Mouse (Mus musculus) kidney, adult 11 months (tissue): ENCODE data around the gene Car7.
"Not testable (repeated sequence)": the region's sequence is repeated elsewhere in the genome, so short reads cannot be mapped to it uniquely, and the experiment has no call there.

Experiments used
- DNase-seq: peaks from one replicate; pipeline ENCODE4 v3.0.0; 2022

The Car7 gene

GRCm38 (mm10) chr8:104570436-104571343 lies 36.2 kb downstream of the Car7 start:
- peak; percentile 73 for DNase-seq

DNA sequence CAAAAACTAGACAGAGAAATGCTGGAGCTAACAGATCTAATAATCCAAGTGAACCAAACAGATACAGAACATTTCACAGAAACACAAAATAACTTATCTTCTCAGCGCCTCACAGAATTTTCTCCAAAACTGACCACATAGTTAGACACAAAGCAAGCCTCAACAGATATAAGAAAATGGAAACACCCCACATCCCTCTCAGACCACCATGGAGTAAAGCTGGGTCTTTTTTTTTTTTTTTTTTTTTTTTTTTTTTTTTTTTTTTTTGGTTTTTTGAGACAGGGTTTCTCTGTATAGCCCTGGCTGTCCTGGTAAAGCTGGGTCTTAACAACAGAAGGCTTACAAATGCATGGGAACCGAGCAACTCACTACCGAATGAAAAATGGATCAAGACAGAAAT lies 42.3 kb downstream of the Car7 start:
- DNase-seq: no peak

GRCm38 (mm10) chr8:104577606-104578005 lies 43.1 kb downstream of the Car7 start:
- not testable (repeated sequence) for DNase-seq

- DNase-seq: no peak
Measured at GRCm38 (mm10) chr8:104584522-104584921, 50.0 kb downstream of the Car7 start.

- DNase-seq: no peak
Measured at GRCm38 (mm10) chr8:104590284-104590683, 55.8 kb downstream of the Car7 start.

DNA sequence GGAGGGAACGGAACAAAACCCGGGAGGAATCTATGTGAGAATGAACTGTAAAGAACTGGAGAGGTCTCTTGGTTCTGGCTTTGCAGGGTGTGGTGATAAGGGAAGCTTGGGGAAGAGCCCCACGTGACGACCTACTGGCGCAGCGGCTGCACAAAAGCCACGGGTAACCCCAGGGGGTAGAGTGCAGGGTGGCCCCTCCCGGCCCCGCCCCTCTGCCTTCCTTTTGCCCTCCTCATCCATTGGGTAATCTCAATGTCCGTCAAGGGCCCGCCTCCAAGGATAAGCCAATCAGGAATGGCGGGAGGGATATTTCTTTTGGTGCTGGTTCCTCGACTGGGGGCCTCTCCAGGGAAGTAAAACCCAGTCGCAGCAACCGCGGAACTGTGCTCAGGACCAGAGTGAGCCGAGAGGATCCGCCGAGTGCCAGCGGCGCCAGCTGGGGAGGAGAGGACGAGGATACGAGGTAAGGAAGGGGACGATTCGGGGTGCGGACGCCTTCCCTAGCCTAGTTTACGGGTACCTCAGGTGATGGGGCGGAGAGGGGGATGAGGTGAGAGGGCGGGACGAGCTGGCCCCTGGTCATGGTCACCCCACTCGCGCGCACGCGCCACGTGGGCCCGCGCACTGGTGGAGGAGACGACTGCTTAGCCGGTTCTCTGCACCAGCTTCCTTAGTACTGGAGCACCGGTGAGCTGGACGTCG lies 56.8 kb downstream of the Car7 start, which contains the start of gene Pdp2:
Gene Pdp2 (plus strand): TSS at position 319 of the 702 bp plus-strand sequence.
- DNase-seq: peak; percentile 94

DNA sequence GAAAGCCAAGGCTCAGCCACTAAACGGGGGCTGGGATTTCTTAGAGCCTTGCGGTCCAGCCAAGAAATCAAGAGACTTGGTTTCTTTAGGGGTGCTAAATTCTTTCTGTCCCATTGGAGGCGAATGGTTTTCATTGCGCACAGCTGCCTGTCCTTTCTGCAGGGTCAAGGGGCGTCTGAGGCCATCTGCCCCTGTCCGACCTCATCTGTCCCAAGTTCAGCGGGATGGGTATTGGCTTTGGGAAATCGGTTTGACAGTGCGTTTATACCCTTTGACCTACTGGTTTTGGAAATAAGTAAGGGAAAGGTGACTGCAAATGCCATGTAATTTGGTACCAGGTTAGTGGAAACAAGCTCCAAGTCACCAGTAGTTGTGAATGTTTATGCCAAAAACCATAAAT lies 57.4 kb downstream of the Car7 start:
- DNase-seq: peak; percentile 62

DNA sequence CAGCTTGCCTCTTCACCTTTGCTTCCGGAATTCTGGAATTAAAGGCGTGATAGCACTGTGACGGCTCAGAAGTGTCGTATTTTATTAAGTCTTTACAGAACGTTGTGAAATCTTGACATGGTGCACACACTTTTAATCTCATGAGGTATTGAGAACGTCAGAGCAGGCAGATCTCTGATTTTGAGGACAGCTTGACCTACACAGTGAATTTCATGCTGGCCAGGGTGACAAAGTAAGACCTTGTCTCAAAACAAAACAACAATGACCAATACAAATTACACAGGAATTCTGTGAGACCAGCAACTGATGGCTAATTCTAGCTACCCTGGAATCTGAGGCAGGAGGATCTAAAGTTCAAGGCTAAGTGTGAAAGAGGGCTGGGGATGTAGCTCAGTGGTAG lies 58.1 kb downstream of the Car7 start:
- no peak for DNase-seq

- DNase-seq: no peak
Measured at GRCm38 (mm10) chr8:104593536-104594325, 59.2 kb downstream of the Car7 start.

GRCm38 (mm10) chr8:104594611-104595362 lies 60.3 kb downstream of the Car7 start:
- DNase-seq: no peak

DNA sequence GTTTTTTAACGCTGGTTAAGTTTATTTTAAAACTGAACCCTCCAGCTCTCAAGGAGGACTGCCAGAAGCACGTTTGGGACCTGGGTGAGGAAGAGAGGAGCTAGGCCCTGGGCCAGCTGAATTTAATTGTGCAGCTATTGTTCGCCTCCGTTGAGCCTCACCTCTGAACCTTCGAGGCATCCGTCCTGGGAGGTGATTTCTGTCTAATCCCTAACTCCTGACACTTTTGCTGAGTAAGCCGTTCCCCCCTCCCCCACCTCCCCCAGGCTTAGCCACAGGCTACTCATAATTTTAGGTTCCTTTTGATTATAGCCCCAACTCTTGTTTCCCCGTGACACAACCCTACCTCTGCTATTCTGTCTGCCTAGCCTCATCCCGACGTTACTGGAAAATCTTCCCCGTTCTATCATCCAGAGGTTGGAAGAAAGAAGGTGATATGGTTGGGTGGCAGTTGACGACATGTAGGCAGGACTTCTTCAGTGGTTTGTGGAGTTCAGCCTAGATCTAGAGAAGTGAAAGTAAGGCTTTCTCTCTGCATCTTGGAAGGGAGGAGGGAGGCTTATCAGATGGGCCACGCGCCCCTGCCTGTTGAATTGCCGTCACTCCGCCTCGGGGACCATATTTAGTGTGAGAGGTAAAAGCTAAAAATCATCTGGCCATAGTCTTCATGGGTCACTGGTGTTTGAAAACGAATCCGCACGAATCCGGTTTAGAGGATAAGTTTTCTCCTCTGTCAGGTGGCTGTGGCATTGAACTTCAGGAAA lies 61.5 kb downstream of the Car7 start:
- DNase-seq: no peak

GRCm38 (mm10) chr8:104597656-104598055 lies 63.2 kb downstream of the Car7 start:
- no peak for DNase-seq

DNA sequence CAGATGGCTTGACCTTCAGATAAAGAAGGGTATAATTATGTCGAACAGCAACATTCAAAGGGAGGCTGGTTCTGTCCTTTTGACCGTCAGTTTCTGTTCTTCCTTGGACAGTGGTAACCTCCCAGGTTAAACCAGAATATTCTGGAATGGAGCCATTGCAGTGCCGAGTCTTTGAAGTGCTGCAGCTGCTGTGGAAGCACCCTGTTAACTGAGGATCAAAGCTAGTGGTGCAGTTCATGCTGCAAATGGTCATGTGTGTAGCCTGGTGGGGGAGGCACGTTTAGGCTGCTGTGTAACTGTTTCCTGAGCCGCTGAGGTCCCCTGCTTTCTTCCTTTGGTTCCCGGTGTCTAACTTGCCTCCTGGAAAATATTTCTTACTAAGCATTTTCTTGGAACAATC lies 64.0 kb downstream of the Car7 start:
- DNase-seq: peak; percentile 88
